Mouse (Mus musculus) cerebellum, adult 2 months (tissue): ENCODE measurements around the gene Prex1. TPM values are rescaled to one million over a fixed set of nuclear protein-coding genes. Genes with fewer than 3 reads are reported as not detected.

ENCODE experiments used
- DNase-seq, 2 experiments: peaks; one replicate each; pipeline ENCODE4 v3.0.0; 2021
- H3K27ac ChIP-seq: fragments of 200-500 bp; 2 replicates; pipeline ENCODE4 v1.5.1; 2012; ENCODE audit warnings: low read length, control low read depth, inconsistent platforms; ENCODE audit not compliant: insufficient read depth
- H3K27me3 ChIP-seq: fragments of 200-500 bp; 2 replicates; pipeline ENCODE4 v1.6.1; 2012; ENCODE audit warnings: inconsistent platforms, mild to moderate bottlenecking, low read length, moderate library complexity; ENCODE audit not compliant: control insufficient read depth, insufficient read depth
- H3K4me1 ChIP-seq: fragments of 200-500 bp; 2 replicates; pipeline ENCODE4 v1.6.1; 2011; ENCODE audit warnings: low read length; ENCODE audit not compliant: control insufficient read depth, insufficient read depth
- H3K4me3 ChIP-seq: fragments of 200-500 bp; replicated peaks from 2 replicates; pipeline ENCODE3; 2011; ENCODE audit warnings: mild to moderate bottlenecking, low read depth, low read length, control low read depth; ENCODE audit not compliant: insufficient read depth
- CTCF ChIP-seq: fragments of 200-500 bp; IDR thresholded peaks from 2 replicates; pipeline ENCODE4 v1.5.1; 2011; ENCODE audit warnings: low read depth, mild to moderate bottlenecking, control low read depth, low read length, moderate library complexity, borderline replicate concordance; ENCODE audit not compliant: insufficient read depth
- POLR2A ChIP-seq: fragments of 200-500 bp; IDR thresholded peaks from 2 replicates; pipeline ENCODE4 v1.6.1; 2011; ENCODE audit warnings: low read length, control low read depth, borderline replicate concordance; ENCODE audit not compliant: insufficient read depth
- WGBS: fragments of 180-500 bp; shearing (Covaris S2); methylation state at CpG from one replicate; pipeline ENCODE4 v1.1.7; 2018; 5-methylcytosine and 5-hydroxymethylcytosine counted together
- polyA plus RNA-seq: library from polyadenylated mRNA; depleted of rRNA; stranded (reverse); fragments of >200 nt; gene quantifications from 2 replicates; pipeline ENCODE4 v1.2.3, GENCODE M21; 2012

Prex1 gene
- polyA plus RNA-seq, 1 experiment: 70.1 TPM

GRCm38 (mm10) chr2:166639750-166640149 lies 73.9 kb downstream of the Prex1 start:
- 97% methylated on average over 5 of the region's 5 CpGs for WGBS
- H3K4me1 ChIP-seq: peaks cover 20% of the 10 kb centered on the region
- H3K4me3 ChIP-seq: no peak overlapping the region
- no peak for DNase-seq
- no peak overlapping the region for H3K27ac ChIP-seq
- no peaks in the 10 kb centered on the region for H3K27me3 ChIP-seq
- TF ChIP-seq CTCF: no peak
- TF ChIP-seq POLR2A: no peak

- no peak overlapping the region for H3K4me3 ChIP-seq
- TF ChIP-seq POLR2A: no peak
- TF ChIP-seq CTCF: no peak
- 90% methylated on average over 18 of the region's 18 CpGs for WGBS
- H3K4me1 ChIP-seq: peaks cover 20% of the 10 kb centered on the region
- DNase-seq: no peak
- H3K27me3 ChIP-seq: no peaks in the 10 kb centered on the region
- no peak overlapping the region for H3K27ac ChIP-seq
These were observed 74.5 kb downstream of the Prex1 start for GRCm38 (mm10) chr2:166638947-166639641.

GRCm38 (mm10) chr2:166638079-166638800 lies 75.4 kb downstream of the Prex1 start:
- TF ChIP-seq CTCF (no peak), POLR2A (no peak)
- no peak for DNase-seq
- Histone ChIP-seq H3K4me1 (peaks cover 20% of the 10 kb centered on the region), H3K4me3 (no peak overlapping the region), H3K27me3 (no peaks in the 10 kb centered on the region), H3K27ac (no peak overlapping the region)
- WGBS: 88% methylated on average over 13 of the region's 13 CpGs

- DNase-seq: no peak
- H3K27me3 ChIP-seq: no peaks in the 10 kb centered on the region
- H3K4me3 ChIP-seq: no peak overlapping the region
- H3K27ac ChIP-seq: no peak overlapping the region
- peaks cover 22% of the 10 kb centered on the region for H3K4me1 ChIP-seq
- TF ChIP-seq POLR2A (no peak), CTCF (no peak)
- WGBS: 49% methylated on average over 4 of the region's 4 CpGs
These were observed 76.0 kb downstream of the Prex1 start for GRCm38 (mm10) chr2:166637673-166637990.

GRCm38 (mm10) chr2:166636867-166637672 lies 76.6 kb downstream of the Prex1 start:
- DNase-seq: peak; percentile 66 to 80
- H3K4me3 ChIP-seq: no peak overlapping the region
- no peak overlapping the region for H3K27ac ChIP-seq
- TF ChIP-seq CTCF: no peak
- TF ChIP-seq POLR2A: no peak
- H3K27me3 ChIP-seq: no peaks in the 10 kb centered on the region
- 16% methylated on average over 17 of the region's 17 CpGs for WGBS
- peaks cover 27% of the 10 kb centered on the region for H3K4me1 ChIP-seq

- DNase-seq: no peak
These were observed 78.1 kb downstream of the Prex1 start for GRCm38 (mm10) chr2:166635521-166635920.

GRCm38 (mm10) chr2:166632571-166633361 lies 80.9 kb downstream of the Prex1 start:
- Histone ChIP-seq H3K4me1 (peaks cover 30% of the 10 kb centered on the region), H3K4me3 (no peak overlapping the region), H3K27me3 (no peaks in the 10 kb centered on the region), H3K27ac (0 out of 2 replicates have a peak overlapping the region, but pooled peaks have one; percentile 3)
- no peak; the same call in 1 of the 2 replicates for TF ChIP-seq POLR2A
- no peak for TF ChIP-seq CTCF
- WGBS: 16% methylated on average over 13 of the region's 13 CpGs
- peak; percentile 74 to 90 for DNase-seq

More at GRCm38 (mm10) chr2:166635521-166635920, 78.1 kb downstream of the Prex1 start:
- Histone ChIP-seq H3K4me1 (peaks cover 32% of the 10 kb centered on the region), H3K27me3 (no peaks in the 10 kb centered on the region), H3K4me3 (no peak overlapping the region), H3K27ac (no peak overlapping the region)
- WGBS: 82% methylated on average over 10 of the region's 10 CpGs
- no peak for TF ChIP-seq POLR2A
- no peak for TF ChIP-seq CTCF
